Mouse (Mus musculus) bone marrow, adult 2 months (tissue): Measurements from ENCODE around the gene Plppr2.

Experiments used
- CTCF ChIP-seq: fragments of 200-500 bp; IDR thresholded peaks from 2 replicates; pipeline ENCODE4 v1.5.1; 2011; ENCODE audit warnings: low read length, control low read depth; ENCODE audit not compliant: control insufficient read depth, insufficient read depth
- POLR2A ChIP-seq: fragments of 200-500 bp; IDR thresholded peaks from 2 replicates; pipeline ENCODE4 v1.6.1; 2011; ENCODE audit warnings: low read depth, mild to moderate bottlenecking, control low read depth, low read length, borderline replicate concordance; ENCODE audit not compliant: control insufficient read depth

DNA sequence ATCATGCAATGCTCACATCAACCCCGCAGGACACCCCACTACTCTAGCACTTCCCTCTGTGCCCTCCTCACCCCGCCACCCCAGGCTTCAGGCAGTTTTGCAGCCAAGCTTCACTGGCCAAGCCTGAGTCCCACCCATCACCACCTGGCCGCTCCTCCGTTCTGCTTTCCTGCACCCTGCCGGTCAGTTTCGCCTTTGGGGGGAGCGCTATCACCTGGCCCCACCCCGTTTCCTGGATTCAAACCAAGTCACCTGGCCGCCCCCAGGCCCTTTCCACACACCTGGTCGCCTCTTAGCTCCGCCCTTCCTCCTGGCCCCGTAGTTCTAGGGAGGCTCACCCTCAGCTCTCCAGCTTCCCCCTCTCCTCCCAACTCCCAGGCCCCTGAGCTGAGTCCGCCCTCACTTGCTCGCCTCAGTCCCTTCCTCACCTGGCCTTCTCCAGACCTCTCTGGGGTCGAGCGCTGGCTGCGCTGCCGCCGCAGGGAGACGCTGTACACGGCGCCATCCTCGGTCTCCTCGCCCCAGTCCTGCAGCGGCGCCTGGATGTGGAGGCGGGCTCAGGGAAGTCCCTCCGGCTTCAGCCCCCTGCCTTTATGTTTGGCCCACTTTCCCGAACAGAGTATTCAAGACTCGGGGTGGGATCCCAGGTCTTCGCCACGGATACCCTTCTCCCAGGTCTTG is 51.7 kb downstream of the Plppr2 start:
- TF ChIP-seq CTCF = no peak
- no peak for TF ChIP-seq POLR2A
